Mouse (Mus musculus) ovary, adult 18-20 months (tissue): ENCODE measurements at regions not wholly inside any gene's neighbourhood (a gene's known extent, or its start where the extent isn't known, plus 50 kb on each side); places are given as distances from the start of the nearest gene placed in this dataset.
A peak's percentile ranks its signal among the peaks of the same experiment; 100 is the strongest.

Source experiments
- DNase-seq: peaks from one replicate; pipeline ENCODE4 v3.0.0; 2022; ENCODE audit warnings: low spot score, mixed read lengths

DNA sequence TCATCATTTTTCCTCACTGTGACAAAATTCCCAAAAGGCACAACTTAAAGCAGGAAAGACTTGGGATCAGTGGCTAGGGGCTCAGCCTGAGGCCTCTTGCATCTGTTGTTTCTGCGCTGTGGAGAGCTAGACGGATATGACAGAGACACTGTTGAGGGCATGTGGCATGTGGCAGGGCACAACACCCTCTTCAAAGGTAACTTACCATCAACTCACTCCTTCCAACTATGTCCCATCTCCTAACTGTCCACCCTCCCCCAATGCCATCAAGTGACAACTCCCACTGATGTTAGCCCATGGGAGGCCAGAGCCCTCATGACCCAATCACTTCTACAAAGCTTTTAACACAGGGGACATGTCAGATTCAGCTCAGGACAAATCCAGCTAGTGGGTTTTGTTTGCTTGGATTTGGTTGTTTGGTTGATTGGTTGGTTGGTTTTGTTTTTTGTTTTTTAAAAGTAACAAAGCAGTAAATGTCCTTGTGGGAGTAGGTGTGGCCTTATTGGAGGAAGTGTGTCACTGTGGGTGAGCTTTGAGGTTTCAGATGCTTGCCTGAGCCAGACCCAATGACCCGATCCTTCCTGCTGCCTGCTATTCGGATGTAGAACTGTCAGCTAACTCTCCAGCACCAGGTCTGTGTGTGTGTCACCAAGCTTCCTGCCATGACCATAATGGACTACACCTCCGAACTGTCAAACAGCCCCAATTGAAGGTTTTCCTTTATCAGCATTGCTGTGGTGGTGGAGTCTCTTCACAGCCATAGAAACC lies 53.2 kb upstream of the Lef1 start:
- DNase-seq: no peak

- DNase-seq: no peak
These were observed 55.9 kb upstream of the Lef1 start for GRCm38 (mm10) chr3:131054241-131054972.

GRCm38 (mm10) chr3:131047716-131048115 lies 62.6 kb upstream of the Lef1 start:
- DNase-seq: no peak

GRCm38 (mm10) chr3:131046412-131046811 lies 63.9 kb upstream of the Lef1 start:
- DNase-seq: peak; percentile 8

- DNase-seq: no peak
These were observed 70.0 kb upstream of the Lef1 start for GRCm38 (mm10) chr3:131040214-131040825.

DNA sequence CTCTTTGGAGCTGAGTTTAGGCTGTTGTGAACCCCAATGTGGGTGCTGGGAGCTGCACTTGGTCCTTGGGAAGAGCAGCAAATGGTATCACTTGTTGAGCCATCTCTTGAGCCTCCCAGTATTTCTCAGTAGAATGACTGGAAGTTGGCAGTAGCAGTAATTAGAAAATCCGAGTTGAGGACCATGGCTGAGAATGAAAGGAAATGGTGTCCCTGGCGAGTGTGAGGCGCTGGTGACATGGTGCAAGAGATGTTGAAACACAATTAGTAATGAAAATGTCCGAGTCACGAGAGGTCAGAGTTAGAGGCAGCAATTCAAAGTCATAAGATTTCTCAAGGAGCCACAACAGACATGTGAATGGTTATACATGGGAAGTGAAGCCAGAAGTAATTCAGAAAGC lies 73.2 kb upstream of the Lef1 start:
- DNase-seq: no peak

GRCm38 (mm10) chr3:131034774-131035173 lies 75.5 kb upstream of the Lef1 start:
- no peak for DNase-seq

GRCm38 (mm10) chr3:131026336-131026735 lies 83.9 kb upstream of the Lef1 start:
- no peak for DNase-seq

GRCm38 (mm10) chr3:131019163-131019956 lies 90.9 kb upstream of the Lef1 start:
- no peak for DNase-seq

DNA sequence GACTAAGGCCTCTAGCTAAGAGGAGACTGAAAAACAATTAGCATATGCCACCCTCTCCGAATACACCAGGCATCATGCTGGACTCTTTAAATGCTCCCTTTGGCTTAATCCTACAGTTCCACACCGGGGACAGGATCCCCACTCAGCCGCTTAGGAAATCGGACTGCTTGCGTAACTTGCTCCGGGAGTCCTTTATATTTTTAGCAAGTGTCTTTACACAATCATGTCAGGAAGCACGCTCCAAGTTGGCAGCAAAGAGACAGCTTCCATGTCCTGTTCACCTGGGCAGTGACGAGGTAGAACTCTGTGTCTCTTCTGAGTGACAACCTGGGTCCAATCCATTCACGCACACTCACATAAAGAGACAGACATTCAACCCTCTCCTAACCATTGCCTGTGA lies 92.4 kb upstream of the Lef1 start:
- DNase-seq: no peak

- no peak for DNase-seq
These were observed 94.2 kb upstream of the Lef1 start for GRCm38 (mm10) chr3:131016104-131016503.

GRCm38 (mm10) chr3:131014092-131014716 lies 96.1 kb upstream of the Lef1 start:
- no peak for DNase-seq

DNA sequence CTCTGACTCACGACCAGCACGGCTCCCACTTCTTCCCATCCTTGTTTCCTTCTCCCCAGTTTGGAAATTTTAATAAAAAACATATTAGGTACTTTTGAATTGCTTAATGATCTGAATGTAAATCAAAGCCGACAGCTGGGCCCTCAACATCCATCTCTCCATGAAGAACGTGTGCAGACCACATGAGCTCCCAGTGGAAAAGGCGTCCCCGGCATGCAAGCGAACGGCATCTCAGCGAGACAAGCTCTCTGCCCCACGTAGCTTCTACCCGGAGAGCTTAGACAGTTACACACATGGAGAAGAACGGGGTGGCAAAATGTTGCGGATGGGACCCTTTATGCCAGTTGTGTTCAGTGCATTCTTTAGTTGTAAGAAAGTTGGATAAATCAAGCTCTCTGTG lies 109.6 kb upstream of the Lef1 start:
- no peak for DNase-seq

GRCm38 (mm10) chr3:131000252-131000651 lies 110.0 kb upstream of the Lef1 start:
- DNase-seq: no peak

GRCm38 (mm10) chr3:130999818-131000217 lies 110.5 kb upstream of the Lef1 start:
- DNase-seq: no peak

DNA sequence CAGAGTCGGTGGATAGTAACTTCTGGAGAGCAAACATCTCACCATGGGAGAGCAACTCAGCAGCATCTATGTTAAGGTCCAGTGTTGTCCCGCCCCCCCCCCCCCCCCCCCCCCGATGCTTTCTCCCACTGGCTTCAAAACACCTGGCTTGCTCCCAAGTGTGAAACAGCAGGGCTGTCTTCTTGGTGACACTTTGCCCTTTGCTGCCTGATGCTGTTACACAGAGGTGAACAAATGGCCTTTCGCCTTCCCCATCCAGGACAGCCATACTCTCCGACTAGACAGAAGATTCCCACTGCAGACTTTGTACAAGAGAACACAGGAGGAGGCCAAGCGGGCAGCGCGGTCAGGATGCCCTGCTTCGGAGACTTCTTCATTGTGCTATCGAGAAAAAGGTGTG lies 111.8 kb upstream of the Lef1 start:
- no peak for DNase-seq

- DNase-seq: no peak
These were observed 113.5 kb upstream of the Lef1 start for GRCm38 (mm10) chr3:130996786-130997185.

DNA sequence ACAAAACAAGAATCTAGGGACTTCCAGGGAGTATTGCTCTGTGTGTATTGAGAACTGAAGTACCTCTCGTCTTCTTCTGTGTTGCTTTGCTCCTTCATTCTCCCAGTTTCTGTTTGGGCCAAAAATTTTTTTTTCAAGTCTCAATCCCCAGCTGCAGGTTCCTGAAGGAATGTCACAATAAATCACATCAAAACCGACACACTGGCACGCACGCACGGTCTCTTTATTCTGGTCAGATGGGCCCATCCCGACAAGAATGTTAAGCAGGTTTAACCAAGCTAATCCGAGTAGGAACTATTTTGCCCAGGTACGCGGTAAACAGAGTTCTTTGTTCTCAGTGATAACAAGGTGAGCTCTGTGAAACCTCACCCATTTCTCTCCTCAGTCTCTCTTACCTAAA lies 118.3 kb upstream of the Lef1 start:
- no peak for DNase-seq

GRCm38 (mm10) chr3:130986708-130987107 lies 123.6 kb upstream of the Lef1 start:
- DNase-seq: no peak

- no peak for DNase-seq
These were observed 124.2 kb upstream of the Lef1 start for GRCm38 (mm10) chr3:130986101-130986500.

GRCm38 (mm10) chr3:130981566-130981965 lies 128.7 kb upstream of the Lef1 start:
- DNase-seq: no peak
